30 mouse cellular contexts compared by ENCODE assay signal in the genomic region with DNA sequence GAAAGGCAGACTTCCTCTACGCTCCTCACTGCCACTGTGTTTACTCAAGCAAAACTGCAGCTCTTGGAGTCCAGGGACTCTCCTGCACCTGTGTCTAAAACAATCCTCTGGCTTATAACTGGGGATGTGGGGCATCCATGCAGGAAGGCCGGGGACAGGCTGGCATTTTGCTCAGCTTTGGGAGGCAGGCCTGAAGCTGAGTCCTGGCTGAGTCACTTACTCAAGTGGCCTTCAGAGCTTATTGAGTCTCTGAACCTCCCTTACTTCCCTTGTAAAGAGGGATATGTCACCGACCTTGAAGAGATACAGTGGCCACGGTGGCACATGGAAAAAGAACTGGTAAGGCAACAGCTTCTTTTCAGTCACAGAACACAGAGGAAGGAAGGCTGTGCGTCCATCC. TPM values are rescaled to one million over a fixed set of nuclear protein-coding genes. Genes with fewer than 3 reads are reported as not detected.
DNase-seq lines count a peak whose midpoint lies in the region; ATAC-seq and TF ChIP-seq lines count a peak whose summit lies in the region.
"Had no signal": no experiment of that assay in that cellular context is flagged by ENCODE, and none has a peak within 500 bp of the region (broad histone marks: within the 10 kb centered on the region; RNA-seq: fewer than 3 reads in every experiment).

No protein-coding gene starts in this region.

- TF ChIP-seq EP300 in lung, postnatal 0 days (IDR thresholded peaks at IDR 0.05): no peak

- H3K4me3 ChIP-seq in hindbrain, embryonic 15.5 days: no peak overlapping the region
- H3K4me3 ChIP-seq in hindbrain, embryonic 10.5 days: no peak overlapping the region
- no peak overlapping the region for H3K4me3 ChIP-seq in midbrain, embryonic 14.5 days (replicated peaks; ENCODE audit: low read depth, low read length)
- no peak overlapping the region for H3K4me3 ChIP-seq in lung, postnatal 0 days (ENCODE audit: low read depth, low read length)
- H3K4me3 ChIP-seq: heart, embryonic 12.5 days; kidney, embryonic 15.5 days; limb, embryonic 13.5 days; liver, embryonic 13.5 days; megakaryocyte, embryonic 14.5 days; neural tube, embryonic 13.5 days had no signal

- no peaks in the 10 kb centered on the region for H3K9me3 ChIP-seq in hindbrain, embryonic 15.5 days
- H3K9me3 ChIP-seq in hindbrain, embryonic 10.5 days: no peaks in the 10 kb centered on the region
- H3K9me3 ChIP-seq in midbrain, embryonic 14.5 days (ENCODE audit: control insufficient read depth, low read length): no peaks in the 10 kb centered on the region
- no peaks in the 10 kb centered on the region for H3K9me3 ChIP-seq in lung, postnatal 0 days (ENCODE audit: low read length)
- H3K9me3 ChIP-seq: heart, embryonic 12.5 days; kidney, embryonic 15.5 days; limb, embryonic 13.5 days; liver, embryonic 13.5 days; neural tube, embryonic 13.5 days had no signal

- ATAC-seq in hindbrain, embryonic 15.5 days (ENCODE audit: low FRiP score, low read depth): no peak
- ATAC-seq in midbrain, embryonic 14.5 days (ENCODE audit: low FRiP score, low TSS enrichment): no peak
- ATAC-seq in lung, postnatal 0 days: no peak
- ATAC-seq: forebrain, embryonic 16.5 days; intestine, postnatal 0 days had no signal

- no peak for TF ChIP-seq CTCF in lung, postnatal 0 days (IDR thresholded peaks at IDR 0.05)

- WGBS in hindbrain, embryonic 15.5 days: 78% methylated on average over 5 of the region's 5 CpGs
- WGBS in hindbrain, embryonic 10.5 days: 82% methylated on average over 5 of the region's 5 CpGs
- WGBS in midbrain, embryonic 14.5 days: 81% methylated on average over 5 of the region's 5 CpGs
- 66% methylated on average over 5 of the region's 5 CpGs for WGBS in lung, postnatal 0 days

- H3K9ac ChIP-seq in hindbrain, embryonic 15.5 days: no peak overlapping the region
- H3K9ac ChIP-seq in midbrain, embryonic 14.5 days (replicated peaks; ENCODE audit: low read length): no peak overlapping the region
- no peak overlapping the region for H3K9ac ChIP-seq in lung, postnatal 0 days (replicated peaks; ENCODE audit: low read depth)
- H3K9ac ChIP-seq: heart, embryonic 12.5 days; kidney, embryonic 15.5 days; limb, embryonic 13.5 days; liver, embryonic 13.5 days; lung, embryonic 14.5 days; neural tube, embryonic 13.5 days had no signal

- no peak overlapping the region for H3K4me2 ChIP-seq in hindbrain, embryonic 15.5 days
- no peak overlapping the region for H3K4me2 ChIP-seq in midbrain, embryonic 14.5 days (ENCODE audit: low read length)
- H3K4me2 ChIP-seq in lung, postnatal 0 days (replicated peaks; ENCODE audit: low read depth, low read length): no peak overlapping the region
- H3K4me2 ChIP-seq: heart, embryonic 12.5 days; kidney, embryonic 15.5 days; limb, embryonic 13.5 days; liver, embryonic 13.5 days; lung, embryonic 14.5 days; neural tube, embryonic 13.5 days had no signal

- H3K27me3 ChIP-seq in hindbrain, embryonic 15.5 days: no peaks in the 10 kb centered on the region
- peaks cover 2% of the 10 kb centered on the region for H3K27me3 ChIP-seq in hindbrain, embryonic 10.5 days (ENCODE audit: insufficient read depth, poor library complexity, severe bottlenecking)
- no peaks in the 10 kb centered on the region for H3K27me3 ChIP-seq in midbrain, embryonic 14.5 days (ENCODE audit: control insufficient read depth, insufficient read depth, low read length)
- H3K27me3 ChIP-seq in lung, postnatal 0 days (replicated peaks; ENCODE audit: insufficient read depth, low read length): no peaks in the 10 kb centered on the region
- H3K27me3 ChIP-seq: liver, embryonic 13.5 days had no signal

- no peaks in the 10 kb centered on the region for H3K36me3 ChIP-seq in hindbrain, embryonic 15.5 days
- H3K36me3 ChIP-seq in hindbrain, embryonic 10.5 days: no peaks in the 10 kb centered on the region
- no peaks in the 10 kb centered on the region for H3K36me3 ChIP-seq in midbrain, embryonic 14.5 days (ENCODE audit: control insufficient read depth, insufficient read depth, low read length)
- no peaks in the 10 kb centered on the region for H3K36me3 ChIP-seq in lung, postnatal 0 days (ENCODE audit: insufficient read depth, low read length)
- H3K36me3 ChIP-seq: heart, embryonic 12.5 days; kidney, embryonic 15.5 days; limb, embryonic 13.5 days; liver, embryonic 13.5 days; neural tube, embryonic 13.5 days had no signal

- no peak for DNase-seq in hindbrain, embryonic 10.5 days (ENCODE audit: low spot score)
- DNase-seq in adrenal gland, adult 8-10 months: peak; percentile 43
- DNase-seq in adrenal gland, postnatal 14 days: peak; percentile 55
- DNase-seq in midbrain, embryonic 14.5 days: no peak
- DNase-seq in lung, postnatal 0 days (ENCODE audit: low spot score): no peak
- DNase-seq in kidney, adult 11 months: no peak
- DNase-seq: cerebellum, adult 2 months; cerebellum, postnatal 36 days; gastrocnemius, postnatal 25 days; heart, adult 18-20 months; heart, postnatal 10 days; kidney, postnatal 36 days; liver, embryonic 13.5 days; lung, embryonic 14.5 days; lung, postnatal 36 days; right cerebral cortex, adult 18-20 months had no signal

- H3K4me1 ChIP-seq in hindbrain, embryonic 15.5 days (replicated peaks): peaks cover 37% of the 10 kb centered on the region
- peaks cover 10% of the 10 kb centered on the region for H3K4me1 ChIP-seq in hindbrain, embryonic 10.5 days (replicated peaks)
- H3K4me1 ChIP-seq in midbrain, embryonic 14.5 days (ENCODE audit: control insufficient read depth, insufficient read depth, low read length): peaks cover 25% of the 10 kb centered on the region
- H3K4me1 ChIP-seq in lung, postnatal 0 days (ENCODE audit: insufficient read depth, low read depth, low read length): no peaks in the 10 kb centered on the region
- H3K4me1 ChIP-seq: kidney, embryonic 15.5 days; liver, embryonic 13.5 days had no signal

- 0 out of 2 replicates have a peak overlapping the region, but pooled peaks have one; percentile 20 for H3K27ac ChIP-seq in hindbrain, embryonic 15.5 days (replicated peaks)
- no peak overlapping the region for H3K27ac ChIP-seq in hindbrain, embryonic 10.5 days
- peak overlapping the region; percentile 46; the same call in 1 of the 2 replicates for H3K27ac ChIP-seq in midbrain, embryonic 14.5 days (replicated peaks; ENCODE audit: low read depth, low read length)
- H3K27ac ChIP-seq in lung, postnatal 0 days (ENCODE audit: low read length): no peak overlapping the region
- H3K27ac ChIP-seq: kidney, embryonic 15.5 days; limb, embryonic 13.5 days; liver, embryonic 13.5 days; neural tube, embryonic 13.5 days had no signal

RNA-seq across cellular contexts. Expression of gene Slc6a17, which starts 12.8 kb away (rescaled TPM):
- 16.4 and 19.7 TPM in 2 replicates for polyA plus RNA-seq in hindbrain, embryonic 15.5 days (2015; fragmentation: Nextera tagmentation; extraction: Ambion mirVana)
- polyA plus RNA-seq in hindbrain, embryonic 10.5 days (2016; fragmentation: Nextera tagmentation; extraction: Ambion mirVana): 2.7 and 3.2 TPM in 2 replicates
- 10 to 100 TPM in 2 of 4 experiments, 1 to 10 TPM in 2; 8.9 to 20.2 (median 13.4) TPM for total RNA-seq in adrenal gland, adult 8-10 months (2022)
- total RNA-seq in adrenal gland, postnatal 14 days (2021): 3.1 and 3.3 TPM in 2 replicates
- 12.3 and 20.4 TPM in 2 replicates for polyA plus RNA-seq in midbrain, embryonic 14.5 days (2014; fragmentation: Nextera tagmentation; extraction: Ambion mirVana)
- 0.38 and 0.84 TPM in 2 replicates for polyA plus RNA-seq in lung, postnatal 0 days (2015; fragmentation: Nextera tagmentation; extraction: Ambion mirVana)

RNA-seq across cellular contexts. Expression of gene Ubl4b, which starts 24.3 kb away (rescaled TPM):
- not detected in 2 replicates for polyA plus RNA-seq in hindbrain, embryonic 15.5 days (2015; fragmentation: Nextera tagmentation; extraction: Ambion mirVana)
- not detected in 2 replicates for polyA plus RNA-seq in hindbrain, embryonic 10.5 days (2016; fragmentation: Nextera tagmentation; extraction: Ambion mirVana)
- total RNA-seq in adrenal gland, adult 8-10 months (2022): not detected
- total RNA-seq in adrenal gland, postnatal 14 days (2021): not detected in 2 replicates
- not detected in 2 replicates for polyA plus RNA-seq in midbrain, embryonic 14.5 days (2014; fragmentation: Nextera tagmentation; extraction: Ambion mirVana)
- polyA plus RNA-seq in lung, postnatal 0 days (2015; fragmentation: Nextera tagmentation; extraction: Ambion mirVana): not detected in 2 replicates
- total RNA-seq: gastrocnemius, postnatal 25 days; heart, adult 18-20 months; heart, postnatal 10 days; left cerebral cortex, adult 18-20 months; MEL had no signal
- polyA plus RNA-seq: C2C12; cerebellum, adult 2 months; embryonic facial prominence, embryonic 14.5 days; forebrain, embryonic 16.5 days; heart, embryonic 12.5 days; intestine, postnatal 0 days; kidney, embryonic 15.5 days; liver, embryonic 13.5 days; lung, embryonic 14.5 days; neural tube, embryonic 13.5 days; stomach, embryonic 16.5 days; urinary bladder, adult 2 months had no signal

Comparison
In these comparisons a context has a peak if more than half of its experiments do, and no peak if none do; other contexts are left out.
1. H3K27ac ChIP-seq: peak in hindbrain, embryonic 15.5 days (single experiment) and midbrain, embryonic 14.5 days (single experiment); none in hindbrain, embryonic 10.5 days (single experiment) and lung, postnatal 0 days (single experiment).
2. DNase-seq: peak in adrenal gland, adult 8-10 months (single experiment) and adrenal gland, postnatal 14 days (single experiment); none in hindbrain, embryonic 10.5 days (single experiment), midbrain, embryonic 14.5 days (single experiment), lung, postnatal 0 days (single experiment) and kidney, adult 11 months (single experiment).